Mouse (Mus musculus): ENCODE data around the gene Car5a. TPM values are rescaled to one million over a fixed set of nuclear protein-coding genes. Genes with fewer than 3 reads are reported as not detected.

Car5a gene
- total RNA-seq, 2 experiments from 2014 or later = not detected

DNA sequence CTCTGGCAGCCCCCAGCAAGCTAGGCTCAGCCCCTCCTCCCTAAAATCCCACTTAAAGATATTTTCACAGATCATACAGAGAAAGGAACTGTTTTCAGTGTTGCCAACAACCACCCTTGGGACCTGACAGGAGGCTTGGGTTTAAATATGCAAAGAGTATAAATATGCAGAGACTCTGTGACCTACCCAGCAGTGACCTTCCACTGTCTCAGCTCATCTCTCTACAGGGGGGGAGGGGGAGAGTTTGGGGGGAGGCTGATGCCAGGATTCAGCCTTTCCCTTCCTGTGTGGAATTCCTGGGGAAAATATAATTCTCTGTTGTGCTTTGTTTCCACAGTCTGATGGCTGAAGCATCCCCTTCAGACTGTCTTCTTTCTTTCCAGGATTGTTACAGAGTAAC lies 9.8 kb downstream of the Car5a start:
- no peak for DNase-seq

DNA sequence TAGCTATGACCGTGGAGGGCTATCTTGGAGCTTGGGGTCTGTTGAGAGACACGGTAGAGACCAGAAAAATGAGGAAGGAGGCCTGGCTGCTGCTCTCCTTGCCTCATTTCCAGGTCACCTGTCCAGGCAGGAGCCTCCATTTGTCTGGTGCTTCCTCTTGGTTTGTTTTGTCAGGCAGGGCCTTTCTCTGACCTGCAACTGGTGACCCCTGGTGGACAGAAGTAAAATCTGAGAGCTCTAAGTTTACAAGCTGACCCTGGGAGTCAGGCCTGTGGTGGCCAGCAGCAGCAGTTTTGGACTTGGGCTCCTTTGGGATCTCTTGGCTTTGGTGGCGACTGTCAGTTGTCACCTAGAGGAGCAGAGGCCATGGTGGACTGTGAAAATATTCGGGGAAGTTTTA lies 10.2 kb downstream of the Car5a start:
- DNase-seq = no peak

DNA sequence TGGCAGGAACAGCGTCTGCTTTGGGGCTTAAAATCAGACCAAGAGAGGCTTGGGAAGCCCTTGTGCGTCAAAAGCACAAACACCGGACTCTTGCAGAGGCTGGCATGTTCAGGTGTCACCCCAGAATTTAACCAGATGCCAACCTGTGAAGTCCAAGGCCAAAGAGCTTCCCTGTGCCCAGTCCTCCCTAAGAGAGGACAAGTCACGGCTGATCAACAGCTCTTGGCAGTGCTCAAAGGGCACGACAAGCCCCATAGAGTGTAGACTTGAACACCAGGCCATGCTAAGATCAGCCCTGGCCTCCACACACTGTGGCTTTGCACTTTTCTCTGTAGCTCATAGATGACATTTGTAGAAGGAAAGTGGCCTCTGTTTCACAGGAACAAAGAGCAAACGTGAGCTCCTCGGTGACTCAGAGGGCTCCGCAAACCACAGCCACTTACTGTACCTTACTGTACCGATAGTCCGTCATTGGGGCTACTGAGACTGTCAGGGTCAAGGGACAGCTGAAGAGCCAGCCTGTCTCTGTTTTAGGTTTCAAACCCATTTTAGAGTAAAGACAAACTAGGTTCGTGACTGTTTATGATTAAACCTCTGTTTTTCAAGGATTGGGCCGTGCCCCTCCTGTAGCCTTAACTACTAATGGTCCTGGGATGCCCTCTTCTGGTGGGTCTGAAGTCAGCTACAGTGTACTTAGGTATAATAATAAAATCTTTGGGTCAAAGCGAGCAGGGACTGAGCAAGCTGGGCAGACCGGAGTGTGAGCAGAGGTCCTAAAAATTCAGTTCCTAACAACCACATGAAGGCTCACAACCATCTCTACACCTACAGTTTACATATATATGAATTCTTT lies 11.8 kb downstream of the Car5a start:
- DNase-seq = no peak

DNA sequence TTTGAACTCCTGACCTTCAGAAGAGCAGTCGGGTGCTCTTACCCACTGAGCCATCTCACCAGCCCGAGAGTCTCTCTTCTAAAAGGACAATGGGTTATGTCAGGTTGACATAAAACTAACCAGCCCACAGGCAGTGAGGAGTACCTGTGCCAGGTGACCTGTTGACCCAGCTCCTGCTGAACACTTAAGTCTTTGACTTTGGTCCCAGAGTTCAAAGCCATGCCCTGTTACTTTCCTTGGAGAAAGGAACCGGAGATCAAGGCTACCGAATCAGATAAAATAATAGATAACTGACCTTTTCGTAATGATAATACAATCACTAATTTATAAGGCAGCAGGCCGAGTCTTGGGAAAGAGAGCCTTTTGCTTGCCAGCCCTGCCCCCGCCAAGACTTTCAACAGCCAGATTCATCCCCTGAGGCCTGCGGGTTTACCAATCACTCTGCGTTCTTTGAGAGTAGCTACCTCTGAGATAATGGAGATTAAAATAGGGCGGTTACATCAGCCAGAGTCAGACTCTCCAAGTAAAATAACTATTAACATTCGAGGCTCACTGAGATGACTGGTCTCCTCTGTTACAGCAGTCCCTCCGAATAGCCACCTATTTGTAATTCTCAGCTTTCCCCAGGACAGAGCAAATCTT lies 12.6 kb downstream of the Car5a start:
- no peak for DNase-seq

DNA sequence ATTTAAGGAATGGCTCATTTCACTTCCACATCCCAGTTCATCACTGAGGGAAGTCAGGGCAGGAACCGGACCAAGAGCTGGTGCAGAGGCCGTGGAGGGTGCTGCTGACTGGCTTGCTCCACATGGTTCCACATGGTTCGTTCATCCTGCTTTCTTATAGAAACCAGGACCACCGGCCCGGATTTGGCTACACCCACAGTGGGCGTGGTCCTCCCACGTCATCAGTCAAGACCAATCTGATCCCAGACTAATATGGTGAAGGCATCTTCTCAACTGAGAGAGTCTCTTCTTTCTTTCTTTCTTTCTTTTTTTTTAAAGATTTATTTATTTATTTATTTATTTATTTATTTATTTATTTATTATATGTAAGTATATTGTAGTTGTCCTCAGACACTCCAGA lies 13.1 kb downstream of the Car5a start:
- no peak for DNase-seq

DNA sequence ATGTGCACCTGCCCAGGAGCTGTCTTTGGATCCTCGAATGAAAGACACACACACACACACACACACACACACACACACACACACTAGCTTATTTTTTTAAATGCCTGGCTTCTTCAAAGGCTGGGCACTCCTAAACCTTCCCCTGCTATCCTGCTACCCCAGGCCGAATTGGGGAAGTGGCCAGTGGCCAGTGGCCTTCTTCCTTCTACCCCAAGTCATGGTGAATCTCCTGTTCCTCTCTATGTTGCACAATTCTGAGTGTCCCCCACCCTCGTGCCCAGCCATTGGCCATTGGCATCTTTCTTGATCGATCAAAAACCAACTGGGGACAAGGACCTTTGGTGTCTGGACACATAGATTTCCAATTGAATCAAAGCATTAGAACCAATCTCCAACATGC lies 14.7 kb downstream of the Car5a start:
- no peak for DNase-seq

DNA sequence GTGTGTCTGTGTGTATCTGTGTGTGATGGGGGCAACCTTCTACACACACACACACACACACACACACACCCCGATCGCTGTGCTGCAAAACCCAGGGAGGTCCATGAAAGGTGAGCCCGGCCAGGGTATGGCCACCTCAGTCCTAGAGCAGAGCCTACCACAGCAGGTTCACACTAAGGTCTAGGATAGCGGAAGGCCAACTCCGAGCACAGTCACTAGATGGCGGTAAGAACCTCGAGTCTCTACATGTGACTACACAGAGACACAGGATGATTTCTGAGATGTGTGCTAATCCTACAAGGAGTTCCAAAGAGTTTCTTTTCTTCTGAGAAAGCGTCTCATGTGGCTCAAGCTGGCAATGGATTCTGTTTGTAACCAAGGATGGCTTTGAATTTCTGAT lies 17.4 kb downstream of the Car5a start:
- DNase-seq = peak; percentile 58

DNA sequence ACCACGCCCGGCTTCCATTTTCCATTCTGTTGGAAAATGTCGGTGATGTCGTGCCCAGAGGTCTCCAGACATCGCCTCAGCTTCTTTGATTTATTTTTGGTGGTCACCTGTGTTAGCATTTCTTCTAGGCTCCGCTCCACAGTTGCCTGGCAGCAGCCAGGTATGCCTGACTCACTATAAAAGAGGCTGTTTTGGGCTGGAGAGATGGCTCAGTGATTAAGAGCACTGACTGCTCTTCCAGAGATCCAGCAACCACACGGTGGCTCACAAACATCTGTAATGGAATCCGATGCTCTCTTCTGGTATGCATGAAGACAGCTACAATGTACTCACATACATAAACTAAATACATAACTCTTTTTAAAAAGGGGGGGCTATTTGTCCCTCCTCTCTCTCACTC lies 18.4 kb downstream of the Car5a start:
- no peak for DNase-seq

DNA sequence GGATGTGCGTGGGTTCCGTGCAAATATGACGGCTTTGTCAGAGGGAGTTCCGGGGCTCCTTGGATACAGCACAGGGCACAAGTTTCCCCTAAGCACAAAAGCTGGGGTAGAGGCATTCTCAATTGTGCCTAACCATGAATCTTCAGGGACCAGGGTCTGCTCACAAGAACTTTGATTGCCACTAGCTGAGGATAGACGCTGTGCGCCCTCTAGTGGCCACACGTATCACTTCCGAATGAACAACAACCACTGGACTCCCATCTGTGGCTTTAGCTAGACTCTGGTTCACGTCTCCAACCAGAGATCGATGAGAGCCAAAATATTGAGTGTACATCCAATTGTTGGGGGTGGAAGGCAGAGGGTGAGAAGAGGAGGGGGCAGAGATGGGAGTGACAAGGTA lies 19.1 kb downstream of the Car5a start:
- peak; percentile 83 for DNase-seq

DNA sequence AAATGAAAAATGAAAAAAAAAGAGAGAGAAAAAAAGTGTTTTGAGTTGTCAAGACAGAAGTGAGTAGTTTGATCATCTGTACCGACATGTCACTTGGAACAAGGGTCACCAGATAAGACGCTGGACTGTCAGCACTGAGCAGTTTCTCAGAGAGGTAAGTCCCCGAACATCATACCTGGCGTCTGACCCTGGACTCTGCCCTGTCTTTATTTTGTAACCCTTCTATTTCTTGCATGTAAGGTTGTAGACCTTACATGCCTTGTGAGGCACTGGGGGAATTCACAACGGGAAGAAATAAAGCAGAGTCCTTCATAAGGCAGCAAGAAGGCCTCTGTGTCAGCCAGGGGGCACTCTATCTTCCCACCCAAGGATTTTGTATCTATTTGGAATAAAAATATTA lies 20.0 kb downstream of the Car5a start:
- DNase-seq = no peak

DNA sequence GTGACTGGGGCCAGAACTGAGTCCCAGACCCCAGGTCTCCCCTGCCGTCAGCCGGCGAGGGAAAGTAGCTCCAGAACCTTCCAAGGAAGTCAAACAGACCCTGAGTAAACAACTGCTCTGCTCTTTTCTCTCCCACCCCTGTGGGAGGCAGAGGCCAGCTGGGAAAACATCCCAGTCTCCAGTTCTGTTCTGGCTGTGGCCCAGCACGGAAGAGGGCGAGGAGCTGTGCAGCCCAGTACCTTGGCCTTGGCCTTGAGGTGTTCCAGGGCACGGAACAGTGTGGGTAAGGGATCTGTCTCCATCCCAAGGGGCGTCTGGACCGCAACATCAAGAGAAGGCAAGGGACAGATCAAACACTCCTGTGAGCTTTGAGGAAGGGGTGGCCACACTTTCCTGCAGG lies 22.6 kb downstream of the Car5a start:
- peak; percentile 47 for DNase-seq

DNA sequence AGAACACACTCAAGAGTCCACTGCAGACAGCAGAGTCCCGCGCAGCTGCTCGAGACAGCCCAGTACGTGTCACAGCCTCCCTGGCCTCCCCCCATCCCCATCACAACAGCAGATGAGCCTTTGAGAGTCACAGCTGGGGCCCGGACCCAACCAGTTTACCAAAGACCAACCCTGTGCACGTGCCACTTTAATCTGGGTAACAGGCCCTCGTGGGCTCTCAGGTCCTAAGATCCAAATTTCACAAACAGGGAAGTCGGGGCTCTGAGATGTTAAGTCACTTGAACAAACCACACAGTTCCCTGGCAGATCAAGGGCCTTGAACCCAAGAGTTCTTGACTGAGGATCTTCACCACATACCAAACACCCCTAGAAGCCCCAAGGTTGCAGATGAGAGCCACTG lies 23.1 kb downstream of the Car5a start:
- no peak for DNase-seq

DNA sequence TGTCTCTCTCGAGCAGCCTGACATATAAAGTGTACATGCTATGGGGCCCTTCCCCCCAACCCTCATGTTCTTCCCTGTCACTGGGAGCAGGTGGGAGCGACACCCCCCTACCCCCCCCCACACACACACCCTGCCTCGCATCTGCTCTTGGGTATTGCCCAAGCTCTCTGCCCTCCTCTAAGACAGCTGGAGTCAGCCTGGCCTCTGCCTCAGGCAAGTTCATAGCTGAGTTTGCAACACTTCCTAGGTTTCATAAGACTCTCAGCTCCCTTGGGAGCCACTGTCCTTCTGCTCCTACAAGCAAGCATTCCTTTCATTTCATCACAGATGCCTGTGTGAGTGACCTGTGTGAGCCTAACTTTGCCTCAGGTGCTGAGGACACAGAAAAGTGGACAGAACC lies 25.0 kb downstream of the Car5a start:
- no peak for DNase-seq

DNA sequence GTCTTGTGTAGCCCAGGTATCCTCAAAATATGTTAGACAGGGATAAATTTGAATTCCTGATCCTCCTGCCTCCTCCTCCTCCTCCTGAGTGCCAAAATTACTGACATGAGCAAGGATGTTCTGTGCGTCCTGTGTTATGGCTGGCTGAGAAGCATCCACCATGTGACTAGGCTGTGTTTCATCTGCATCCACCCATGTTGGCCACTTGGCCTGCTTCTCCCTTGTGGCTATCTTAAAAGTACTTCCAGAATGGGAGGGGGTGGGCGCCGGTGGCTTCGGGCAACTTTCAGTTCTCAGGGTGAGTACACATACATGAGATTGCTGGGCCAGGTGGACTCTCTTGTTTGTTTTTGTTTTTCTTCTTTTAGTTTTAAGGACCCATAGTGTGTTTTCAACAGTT lies 25.5 kb downstream of the Car5a start:
- no peak for DNase-seq

DNA sequence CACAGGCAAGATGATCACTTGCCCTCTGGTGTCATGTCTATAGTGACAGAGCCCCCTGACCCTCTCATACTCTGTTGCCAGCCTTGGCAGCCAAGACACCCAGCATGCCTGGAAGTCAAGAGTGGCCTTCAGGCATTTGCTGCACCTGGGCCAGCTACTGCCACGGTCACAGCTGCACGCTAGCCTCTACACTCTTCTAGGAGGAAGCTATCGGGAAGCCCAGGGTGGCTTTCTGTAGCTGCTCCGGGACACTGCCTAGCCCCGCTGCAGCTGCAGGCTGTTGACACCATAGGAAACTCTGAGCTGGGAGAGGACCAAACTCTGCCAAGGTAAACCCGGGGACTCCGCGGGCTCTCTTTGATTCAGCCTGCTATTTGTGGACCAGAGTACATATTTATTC lies 31.3 kb downstream of the Car5a start:
- no peak for DNase-seq

DNA sequence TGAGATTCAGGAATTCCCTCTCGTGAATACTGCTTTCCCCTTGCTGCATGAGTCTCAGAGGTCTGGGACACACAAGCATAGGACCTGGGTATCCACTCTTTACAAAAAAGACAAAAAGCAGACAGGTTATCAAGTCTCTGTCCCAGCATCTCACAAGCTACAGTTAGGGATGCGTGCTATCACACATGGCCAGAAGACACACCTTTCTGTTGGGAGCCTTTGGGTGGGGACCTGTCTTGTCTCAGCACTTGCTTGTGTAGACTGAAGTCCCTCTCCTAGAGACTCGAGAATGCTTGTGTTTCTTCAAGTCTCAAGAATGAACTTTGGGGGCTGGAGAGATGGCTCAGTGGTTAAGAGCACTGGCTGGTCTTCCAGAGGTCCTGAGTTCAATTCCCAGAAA lies 31.9 kb downstream of the Car5a start:
- DNase-seq = no peak

DNA sequence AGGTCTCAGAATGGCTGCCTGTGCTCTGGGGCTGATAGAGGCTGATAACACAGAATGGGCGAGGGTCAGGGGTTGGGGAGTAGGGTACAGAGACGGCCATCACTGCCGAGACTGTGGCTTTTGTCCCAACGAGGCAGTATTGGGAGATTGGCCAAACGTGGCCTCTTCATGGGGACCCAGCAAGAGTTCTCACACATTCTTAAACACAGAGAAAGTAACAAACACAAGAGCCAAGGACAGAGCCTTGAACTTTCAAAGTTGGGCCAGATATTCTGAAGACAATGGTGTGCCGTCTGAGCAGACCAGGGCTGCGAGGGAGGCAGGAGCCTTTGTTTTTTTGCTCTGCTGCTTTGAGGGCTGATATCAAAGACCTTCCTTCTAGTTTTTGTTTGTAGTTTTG lies 32.7 kb downstream of the Car5a start:
- no peak for DNase-seq

DNA sequence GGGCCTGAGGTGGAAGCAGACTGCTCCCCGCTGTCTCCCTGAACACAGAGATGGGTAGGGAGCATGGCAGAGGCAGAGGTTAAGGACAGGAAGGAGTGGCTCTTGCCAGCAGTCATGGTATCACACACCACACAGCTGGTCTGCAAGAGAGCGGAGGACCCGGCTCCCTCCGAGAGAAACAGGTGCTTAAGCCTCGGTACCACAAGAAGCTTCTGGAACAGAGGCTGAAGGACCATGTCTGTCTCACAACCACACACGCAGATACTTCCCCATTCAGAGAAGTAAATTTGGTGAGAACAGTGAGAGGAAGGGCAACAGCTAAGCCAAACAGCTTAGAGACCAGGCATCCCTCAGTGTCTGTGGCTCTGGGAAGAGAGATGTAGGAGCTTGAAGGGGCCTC lies 33.3 kb downstream of the Car5a start:
- DNase-seq = no peak

DNA sequence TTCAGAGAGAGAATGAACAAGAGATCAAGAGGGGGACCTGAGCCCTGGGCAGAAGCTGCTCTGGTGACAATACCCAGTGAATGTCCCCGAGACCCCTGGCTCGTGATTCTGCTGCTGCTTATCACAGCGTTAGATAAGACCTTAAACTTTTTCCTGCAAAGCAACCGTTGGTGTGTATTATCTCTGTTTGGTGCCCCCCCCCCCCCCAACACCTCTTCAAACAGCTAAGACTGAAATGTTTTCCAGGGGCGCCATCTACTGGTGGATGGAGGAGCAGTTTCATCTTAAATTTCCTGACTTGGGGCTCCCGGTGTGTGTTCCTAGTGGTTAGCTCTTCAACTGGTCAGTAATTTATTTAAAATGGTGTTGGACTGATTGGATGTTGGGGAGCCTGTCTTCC lies 35.0 kb downstream of the Car5a start:
- DNase-seq = peak; percentile 79

DNA sequence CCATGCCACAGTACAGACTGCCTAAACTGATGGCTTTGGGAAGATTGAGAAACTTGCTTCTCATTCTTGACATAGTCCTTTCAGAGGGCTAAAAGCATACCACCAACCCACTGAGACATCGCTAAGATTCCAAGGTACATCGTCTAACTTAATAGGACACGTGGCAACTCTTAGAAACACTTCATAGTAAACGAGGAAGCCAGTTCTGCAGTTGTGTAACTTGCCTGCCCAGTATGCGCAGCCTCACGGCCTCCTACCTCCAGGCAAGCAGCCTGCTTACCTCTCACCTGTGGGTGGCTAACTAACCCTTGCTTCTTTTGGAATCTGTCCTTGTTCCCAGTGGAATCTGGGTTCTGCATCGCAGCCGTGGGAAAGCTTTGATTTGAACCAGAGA lies 35.6 kb downstream of the Car5a start:
- no peak for DNase-seq

DNA sequence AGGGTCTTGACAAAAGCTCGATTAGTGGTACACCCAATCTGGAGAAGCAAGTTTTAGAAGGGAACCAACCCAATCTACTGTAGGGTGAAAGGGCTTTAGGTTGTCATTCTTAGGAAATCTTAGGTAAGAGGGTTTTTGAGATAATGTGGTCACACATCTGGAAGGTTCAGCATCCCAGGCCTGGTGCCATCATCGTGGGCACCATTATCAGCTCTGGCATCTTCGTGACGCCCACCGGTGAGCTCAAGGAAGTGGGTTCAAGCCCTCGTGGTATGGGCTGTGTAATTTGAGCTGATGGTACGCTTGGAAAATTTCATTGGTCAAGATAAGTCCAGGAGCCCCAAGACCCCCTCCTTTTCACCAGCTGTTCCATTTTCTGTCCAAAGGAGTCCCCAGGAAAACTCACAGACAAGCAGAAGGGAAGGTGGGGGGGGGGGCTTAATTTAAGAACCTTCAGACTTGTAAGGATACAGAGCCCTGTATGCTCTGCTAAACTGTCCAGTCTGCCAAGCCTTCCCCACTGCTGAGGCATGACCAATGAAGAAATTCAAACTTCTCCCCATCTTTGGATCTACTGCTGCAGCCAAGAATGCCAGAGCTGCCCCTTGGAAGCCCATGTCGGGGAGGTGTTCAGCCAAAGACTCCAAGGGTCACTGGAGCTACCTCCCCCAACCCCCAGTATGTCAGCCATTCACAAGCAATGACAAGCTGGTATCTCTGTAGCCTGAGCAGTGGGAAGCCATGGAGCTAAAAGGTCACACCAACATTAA lies 36.1 kb downstream of the Car5a start:
- DNase-seq = no peak

DNA sequence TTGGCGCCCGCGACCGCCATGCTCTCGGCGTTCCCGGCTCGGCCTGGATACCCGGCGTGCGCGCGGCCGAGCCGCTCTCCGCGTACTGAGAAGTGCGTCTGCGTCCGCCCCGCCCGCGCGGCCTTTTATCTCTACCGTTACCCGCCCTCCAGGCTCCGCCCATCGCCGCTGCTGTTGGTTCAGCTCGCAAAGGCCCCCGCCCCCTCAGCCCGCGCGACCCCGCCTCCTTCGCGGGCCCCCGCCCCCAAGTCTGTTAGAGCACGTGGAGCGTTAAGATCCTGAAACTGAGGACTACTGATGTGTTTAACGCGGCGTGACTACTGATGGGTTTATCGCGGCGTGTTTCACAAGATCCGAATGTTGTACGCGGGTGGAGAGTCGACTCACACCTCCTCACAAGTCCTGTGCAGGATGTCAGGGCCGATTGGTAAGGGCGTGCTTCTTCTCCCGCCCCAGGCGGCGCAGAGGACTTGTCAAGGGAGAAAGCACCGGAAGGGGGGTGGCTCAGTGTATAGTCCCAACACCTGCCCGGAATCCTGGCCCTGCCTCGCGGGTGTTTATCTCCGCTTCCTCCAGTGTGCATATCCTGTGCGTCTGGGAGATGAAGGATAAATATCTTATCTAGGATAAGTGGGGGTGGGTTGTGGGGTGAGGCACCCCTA lies 37.0 kb downstream of the Car5a start, which contains the start of gene Slc7a5:
Gene Slc7a5, minus strand, starts transcription at position 108 of the 662 bp plus-strand sequence.
- DNase-seq = peak; percentile 98

All from gastrocnemius, postnatal 10 days (tissue).